Mouse (Mus musculus) urinary bladder, postnatal 0 days (tissue): ENCODE measurements around the gene Ranbp6. TPM values are rescaled to one million over a fixed set of nuclear protein-coding genes. Genes with fewer than 3 reads are reported as not detected.

Experiments used
- polyA plus RNA-seq: library from polyadenylated mRNA; unstranded; fragments of >200 nt; fragmentation: Nextera tagmentation; extraction: Ambion mirVana; gene quantifications from 2 replicates; pipeline ENCODE4 v1.2.1, GENCODE M21; 2015

The Ranbp6 gene
- 7.7 and 9.5 TPM in 2 replicates for polyA plus RNA-seq

GRCm38 (mm10) chr19:29812581-29813460 lies at the start of gene Ranbp6:
TSS of gene Ranbp6 (minus strand) at chr19:29812974.

GRCm38 (mm10) chr19:29805917-29806785 lies 6.6 kb downstream of the Ranbp6 start, which contains the start of gene 9930021J03Rik:
TSS of gene 9930021J03Rik (minus strand) at chr19:29805989.

Other genes starting within 250 kb of the Ranbp6 start
- 54.8 and 64.5 TPM in 2 replicates for gene Ermp1, start 164.6 kb downstream of the Ranbp6 start, polyA plus RNA-seq
- 0.14 TPM in 1 of 2 replicates, not detected in the other for gene Mlana, start 115.2 kb downstream of the Ranbp6 start, polyA plus RNA-seq
- gene 9930021J03Rik, start 7.0 kb downstream of the Ranbp6 start, polyA plus RNA-seq, result 2.4 and 2.8 TPM in 2 replicates
- 16.1 and 20.0 TPM in 2 replicates for gene Il33, start 112.1 kb upstream of the Ranbp6 start, polyA plus RNA-seq
- gene Trpd52l3, start 190.8 kb upstream of the Ranbp6 start, polyA plus RNA-seq, result not detected in 2 replicates
- 24.6 and 28.7 TPM in 2 replicates for gene Uhrf2, start 217.5 kb upstream of the Ranbp6 start, polyA plus RNA-seq